Mouse (Mus musculus): ENCODE measurements around the gene Dnm3. TPM values are rescaled to one million over a fixed set of nuclear protein-coding genes. Genes with fewer than 3 reads are reported as not detected.
A peak's percentile ranks its signal among the peaks of the same experiment; 100 is the strongest.

The Dnm3 gene
- polyA plus RNA-seq, 1 experiment from 2014 or later: 8.3 TPM

GRCm38 (mm10) chr1:162147554-162147953 lies 330.3 kb downstream of the Dnm3 start:
- Histone ChIP-seq H3K9ac (ENCODE audit: low read depth, low read length) (no peak overlapping the region), H3K4me2 (ENCODE audit: low read length) (no peak overlapping the region), H3K27ac (no peak overlapping the region), H3K4me1 (replicated peaks; ENCODE audit: insufficient read depth, low read length) (no peaks in the 10 kb centered on the region), H3K9me3 (replicated peaks; ENCODE audit: low read length) (no peaks in the 10 kb centered on the region), H3K27me3 (ENCODE audit: insufficient read depth, low read length) (no peaks in the 10 kb centered on the region), H3K36me3 (ENCODE audit: insufficient read depth, low read length) (no peaks in the 10 kb centered on the region), H3K4me3 (replicated peaks; ENCODE audit: low read depth, low read length) (no peak overlapping the region)
- ATAC-seq (replicated peaks; ENCODE audit: low FRiP score, low read depth) (no peak), DNase-seq (ENCODE audit: low spot score) (no peak)
- WGBS: 84% methylated on average over 3 of the region's 3 CpGs
- no peak for TF ChIP-seq CTCF (IDR thresholded peaks at IDR 0.05; ENCODE audit: low read depth)

- Histone ChIP-seq H3K36me3 (ENCODE audit: insufficient read depth, low read length) (no peaks in the 10 kb centered on the region), H3K4me1 (replicated peaks; ENCODE audit: insufficient read depth, low read length) (no peaks in the 10 kb centered on the region), H3K4me2 (ENCODE audit: low read length) (no peak overlapping the region), H3K27me3 (ENCODE audit: insufficient read depth, low read length) (no peaks in the 10 kb centered on the region), H3K27ac (no peak overlapping the region), H3K9ac (ENCODE audit: low read depth, low read length) (no peak overlapping the region), H3K9me3 (replicated peaks; ENCODE audit: low read length) (no peaks in the 10 kb centered on the region), H3K4me3 (replicated peaks; ENCODE audit: low read depth, low read length) (no peak overlapping the region)
- WGBS: 82% methylated on average over 6 of the region's 6 CpGs
- DNase-seq (ENCODE audit: low spot score) (no peak), ATAC-seq (replicated peaks; ENCODE audit: low FRiP score, low read depth) (no peak)
- no peak for TF ChIP-seq CTCF (IDR thresholded peaks at IDR 0.05; ENCODE audit: low read depth)
These were observed 332.1 kb downstream of the Dnm3 start for GRCm38 (mm10) chr1:162145748-162146147.

GRCm38 (mm10) chr1:162144992-162145391 lies 332.8 kb downstream of the Dnm3 start:
- Histone ChIP-seq H3K4me1 (replicated peaks; ENCODE audit: insufficient read depth, low read length) (no peaks in the 10 kb centered on the region), H3K4me3 (replicated peaks; ENCODE audit: low read depth, low read length) (no peak overlapping the region), H3K36me3 (ENCODE audit: insufficient read depth, low read length) (no peaks in the 10 kb centered on the region), H3K9me3 (replicated peaks; ENCODE audit: low read length) (no peaks in the 10 kb centered on the region), H3K9ac (ENCODE audit: low read depth, low read length) (no peak overlapping the region), H3K27me3 (ENCODE audit: insufficient read depth, low read length) (no peaks in the 10 kb centered on the region), H3K4me2 (ENCODE audit: low read length) (no peak overlapping the region), H3K27ac (no peak overlapping the region)
- WGBS: 60% methylated on average over 1 of the region's 1 CpGs
- no peak for TF ChIP-seq CTCF (IDR thresholded peaks at IDR 0.05; ENCODE audit: low read depth)
- ATAC-seq (replicated peaks; ENCODE audit: low FRiP score, low read depth) (no peak), DNase-seq (ENCODE audit: low spot score) (no peak)

GRCm38 (mm10) chr1:162143974-162144912 lies 333.6 kb downstream of the Dnm3 start:
- Histone ChIP-seq H3K4me1 (replicated peaks; ENCODE audit: insufficient read depth, low read length) (no peaks in the 10 kb centered on the region), H3K4me2 (ENCODE audit: low read length) (no peak overlapping the region), H3K4me3 (replicated peaks; ENCODE audit: low read depth, low read length) (no peak overlapping the region), H3K9me3 (replicated peaks; ENCODE audit: low read length) (no peaks in the 10 kb centered on the region), H3K9ac (ENCODE audit: low read depth, low read length) (no peak overlapping the region), H3K27me3 (ENCODE audit: insufficient read depth, low read length) (no peaks in the 10 kb centered on the region), H3K27ac (no peak overlapping the region), H3K36me3 (ENCODE audit: insufficient read depth, low read length) (no peaks in the 10 kb centered on the region)
- 59% methylated on average over 6 of the region's 6 CpGs for WGBS
- TF ChIP-seq CTCF (IDR thresholded peaks at IDR 0.05; ENCODE audit: low read depth): no peak
- DNase-seq (ENCODE audit: low spot score) (peak; percentile 44), ATAC-seq (replicated peaks; ENCODE audit: low FRiP score, low read depth) (no peak)

GRCm38 (mm10) chr1:162142285-162142684 lies 335.5 kb downstream of the Dnm3 start:
- WGBS: 94% methylated on average over 7 of the region's 7 CpGs
- no peak for TF ChIP-seq CTCF (IDR thresholded peaks at IDR 0.05; ENCODE audit: low read depth)
- Histone ChIP-seq H3K36me3 (ENCODE audit: insufficient read depth, low read length) (no peaks in the 10 kb centered on the region), H3K4me2 (ENCODE audit: low read length) (no peak overlapping the region), H3K27me3 (ENCODE audit: insufficient read depth, low read length) (no peaks in the 10 kb centered on the region), H3K9ac (ENCODE audit: low read depth, low read length) (no peak overlapping the region), H3K27ac (no peak overlapping the region), H3K9me3 (replicated peaks; ENCODE audit: low read length) (no peaks in the 10 kb centered on the region), H3K4me1 (replicated peaks; ENCODE audit: insufficient read depth, low read length) (no peaks in the 10 kb centered on the region), H3K4me3 (replicated peaks; ENCODE audit: low read depth, low read length) (no peak overlapping the region)
- no peak for DNase-seq (ENCODE audit: low spot score)
- no peak for ATAC-seq (replicated peaks; ENCODE audit: low FRiP score, low read depth)

- no peaks in the 10 kb centered on the region for H3K36me3 ChIP-seq (ENCODE audit: insufficient read depth, low read length)
- H3K27ac ChIP-seq: no peak overlapping the region
- H3K9ac ChIP-seq (ENCODE audit: low read depth, low read length): no peak overlapping the region
- no peak overlapping the region for H3K4me2 ChIP-seq (ENCODE audit: low read length)
- DNase-seq (ENCODE audit: low spot score) (no peak), ATAC-seq (replicated peaks; ENCODE audit: low FRiP score, low read depth) (no peak)
- no peaks in the 10 kb centered on the region for H3K9me3 ChIP-seq (replicated peaks; ENCODE audit: low read length)
- no peaks in the 10 kb centered on the region for H3K4me1 ChIP-seq (replicated peaks; ENCODE audit: insufficient read depth, low read length)
- no peak overlapping the region for H3K4me3 ChIP-seq (replicated peaks; ENCODE audit: low read depth, low read length)
- no peak for TF ChIP-seq CTCF (IDR thresholded peaks at IDR 0.05; ENCODE audit: low read depth)
- WGBS: 42% methylated on average over 4 of the region's 4 CpGs
- no peaks in the 10 kb centered on the region for H3K27me3 ChIP-seq (ENCODE audit: insufficient read depth, low read length)
These were observed 341.5 kb downstream of the Dnm3 start for GRCm38 (mm10) chr1:162136328-162136727.

All from kidney, postnatal 0 days (tissue).